Mouse (Mus musculus): ENCODE results near the gene Mif4gd.

Gene Mif4gd

GRCm38 (mm10) chr11:115613138-115613945 lies 573 bp upstream of the Mif4gd start:
- DNase-seq (ENCODE audit: inconsistent ontology term) = peak; percentile 21

GRCm38 (mm10) chr11:115612059-115612409 lies 735 bp downstream of the Mif4gd start:
- peak; percentile 63 for DNase-seq (ENCODE audit: inconsistent ontology term)

GRCm38 (mm10) chr11:115611173-115611572 lies 1.6 kb downstream of the Mif4gd start:
- DNase-seq (ENCODE audit: inconsistent ontology term) = no peak

- DNase-seq (ENCODE audit: inconsistent ontology term) = no peak
Measured at GRCm38 (mm10) chr11:115609576-115609975, 3.2 kb downstream of the Mif4gd start.

DNA sequence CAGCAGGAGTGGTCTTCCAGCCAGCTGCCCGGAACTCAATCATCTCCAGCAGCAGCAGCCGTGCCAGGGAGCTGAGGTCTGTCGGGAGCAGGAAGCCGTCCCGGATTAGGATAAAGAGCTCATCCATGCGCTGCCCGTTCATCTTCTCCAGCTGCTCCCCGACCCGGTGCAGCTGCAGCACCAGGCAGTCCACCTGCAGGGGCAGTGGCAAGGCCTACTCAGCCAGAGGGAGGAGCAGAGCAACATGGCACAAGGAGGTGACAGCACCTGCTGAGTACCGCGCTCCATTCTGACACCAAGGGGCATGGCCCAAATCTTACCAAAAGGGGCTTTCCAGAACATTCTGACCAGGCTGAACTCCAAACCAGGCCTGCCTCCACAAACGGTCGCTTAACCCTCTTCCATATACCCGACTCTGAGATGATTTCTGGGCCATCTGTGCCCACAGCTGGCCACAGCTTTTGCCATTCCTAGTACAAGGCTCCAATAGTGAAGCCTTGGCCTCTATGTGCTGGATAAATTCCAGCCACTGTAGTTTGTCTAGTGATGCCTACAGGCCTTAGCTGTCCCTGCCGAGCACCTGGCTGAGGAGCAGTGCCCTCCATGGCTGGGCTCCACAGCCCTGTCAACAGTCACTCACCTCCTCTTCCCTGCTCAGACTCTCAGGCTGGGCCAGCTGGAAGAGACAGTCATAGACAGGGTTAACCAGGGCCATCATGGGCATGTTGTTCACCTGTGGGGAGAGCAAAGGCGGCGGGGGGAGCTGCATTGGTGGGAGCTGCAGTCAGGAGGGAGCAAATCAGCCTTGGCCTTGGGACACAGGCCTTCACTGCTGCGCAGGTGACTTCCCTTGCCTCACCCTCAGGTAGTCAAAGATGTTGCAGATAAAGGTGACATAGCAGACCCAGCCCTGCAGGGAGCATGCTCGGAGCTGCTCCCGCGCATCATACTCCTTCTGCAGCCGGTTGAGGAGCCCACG lies 4.1 kb downstream of the Mif4gd start:
- peak; percentile 13 for DNase-seq (ENCODE audit: inconsistent ontology term)

DNA sequence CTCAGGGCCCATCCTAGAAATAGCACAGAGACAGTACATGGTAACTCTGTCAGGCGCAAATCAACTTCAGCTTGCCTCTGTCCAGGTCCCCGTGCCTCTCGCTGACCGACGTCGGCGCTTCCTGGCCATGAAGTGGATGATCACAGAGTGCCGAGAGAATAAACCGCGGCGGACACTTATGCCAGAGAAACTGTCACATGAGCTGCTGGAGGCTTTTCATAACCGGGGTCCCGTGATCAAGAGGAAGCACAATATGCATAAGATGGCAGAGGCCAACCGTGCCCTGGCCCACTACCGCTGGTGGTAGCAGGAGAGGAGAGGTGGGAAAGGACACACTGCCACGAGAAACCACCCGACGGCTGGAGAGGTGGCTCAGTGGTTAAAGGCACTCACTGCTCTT lies 6.0 kb downstream of the Mif4gd start:
- DNase-seq (ENCODE audit: inconsistent ontology term) = no peak

- no peak for DNase-seq (ENCODE audit: inconsistent ontology term)
Measured at GRCm38 (mm10) chr11:115604304-115604696, 8.5 kb downstream of the Mif4gd start.

- DNase-seq (ENCODE audit: inconsistent ontology term) = peak; percentile 96
Measured at GRCm38 (mm10) chr11:115603476-115604303, 9.1 kb downstream of the Mif4gd start, which contains the start of the genes Mrps7 and Gga3. Mrps7 (plus strand) TSS chr11:115603925. Gga3 (minus strand) TSS chr11:115604051.

- DNase-seq (ENCODE audit: inconsistent ontology term) = no peak
Measured at GRCm38 (mm10) chr11:115603128-115603475, 9.7 kb downstream of the Mif4gd start.

GRCm38 (mm10) chr11:115601174-115601573 lies 11.6 kb downstream of the Mif4gd start:
- no peak for DNase-seq (ENCODE audit: inconsistent ontology term)

GRCm38 (mm10) chr11:115600743-115601142 lies 12.0 kb downstream of the Mif4gd start:
- no peak for DNase-seq (ENCODE audit: inconsistent ontology term)

DNA sequence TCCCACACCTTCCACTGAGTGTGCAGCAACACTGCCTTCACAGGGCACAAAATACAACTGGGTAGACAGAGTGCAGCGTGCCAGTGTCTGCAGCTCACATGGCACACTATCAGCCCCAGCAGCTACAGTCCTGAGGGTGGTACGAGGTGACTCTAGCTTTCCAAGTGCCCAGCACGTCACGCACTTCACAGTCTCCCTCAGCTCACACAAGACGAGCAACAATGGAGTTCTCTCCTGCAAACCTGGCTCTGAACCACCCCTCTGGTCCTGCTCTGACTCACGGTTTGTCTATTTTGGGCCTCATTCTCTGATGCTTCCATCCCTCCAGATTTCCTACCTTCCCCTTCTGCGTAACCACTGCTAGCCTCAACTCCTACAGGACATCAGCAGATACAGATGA lies 13.0 kb downstream of the Mif4gd start:
- no peak for DNase-seq (ENCODE audit: inconsistent ontology term)

DNA sequence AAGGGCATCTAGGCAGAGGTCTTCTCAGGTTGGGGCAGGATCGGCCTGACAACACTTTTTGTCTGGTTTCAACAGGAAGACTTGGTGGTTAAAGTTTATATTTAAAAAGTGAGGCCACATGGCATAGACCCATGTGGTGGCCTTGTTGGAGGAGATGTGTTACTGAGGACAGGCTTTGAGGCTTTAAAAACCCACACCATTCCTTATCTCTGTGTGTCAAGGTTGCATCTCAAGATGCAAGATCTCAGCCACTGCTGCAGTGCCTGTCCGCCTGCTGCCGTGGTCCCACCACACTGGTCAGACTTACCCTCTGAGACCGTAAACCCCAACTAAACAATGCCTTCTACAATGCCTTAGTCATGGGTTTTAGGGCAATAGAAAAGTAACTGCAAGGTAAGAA lies 14.5 kb downstream of the Mif4gd start:
- no peak for DNase-seq (ENCODE audit: inconsistent ontology term)

DNA sequence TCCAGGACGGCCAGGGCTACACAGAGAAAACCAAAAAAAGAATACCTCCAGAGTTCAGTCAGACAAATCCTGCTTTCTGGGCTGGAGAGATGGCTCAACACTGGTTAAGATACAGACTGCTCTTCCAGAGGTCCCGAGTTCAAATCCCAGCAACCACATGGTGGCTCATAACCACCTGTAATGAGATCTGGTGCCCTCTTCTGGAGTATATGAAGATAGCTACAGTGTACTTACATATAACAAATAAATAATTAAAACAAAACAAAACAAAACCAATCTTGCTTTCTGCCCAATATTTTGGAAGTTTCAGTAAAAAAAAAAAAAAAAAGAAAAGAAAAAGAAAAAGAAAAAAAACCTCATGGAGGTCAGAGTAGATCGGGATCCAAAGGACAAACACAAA lies 17.6 kb downstream of the Mif4gd start:
- no peak for DNase-seq (ENCODE audit: inconsistent ontology term)

GRCm38 (mm10) chr11:115590526-115591075 lies 22.2 kb downstream of the Mif4gd start:
- DNase-seq (ENCODE audit: inconsistent ontology term) = no peak

DNA sequence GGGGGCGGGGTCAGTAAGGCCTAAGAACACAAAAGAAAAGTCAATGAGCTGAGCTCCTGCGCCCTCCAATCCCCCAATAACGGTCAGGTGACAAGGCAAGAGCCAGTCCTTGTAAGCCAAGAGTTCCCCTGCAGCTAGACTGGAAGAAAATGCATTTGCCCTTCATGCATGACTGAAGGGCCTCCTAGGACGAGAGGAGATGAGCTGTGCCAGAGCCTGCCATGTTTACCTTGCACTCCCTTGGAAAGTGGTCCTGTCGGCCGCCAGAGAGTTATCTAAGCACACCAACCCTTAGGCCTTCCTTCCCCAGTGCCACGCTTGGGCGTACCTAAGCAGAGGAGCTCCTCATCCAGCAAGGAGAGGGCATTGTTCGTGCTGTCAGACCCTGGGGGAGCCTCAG lies 24.8 kb downstream of the Mif4gd start:
- DNase-seq (ENCODE audit: inconsistent ontology term) = no peak

- no peak for DNase-seq (ENCODE audit: inconsistent ontology term)
Measured at GRCm38 (mm10) chr11:115586403-115586802, 26.4 kb downstream of the Mif4gd start.

GRCm38 (mm10) chr11:115585573-115586100 lies 27.1 kb downstream of the Mif4gd start:
- DNase-seq (ENCODE audit: inconsistent ontology term) = no peak

DNA sequence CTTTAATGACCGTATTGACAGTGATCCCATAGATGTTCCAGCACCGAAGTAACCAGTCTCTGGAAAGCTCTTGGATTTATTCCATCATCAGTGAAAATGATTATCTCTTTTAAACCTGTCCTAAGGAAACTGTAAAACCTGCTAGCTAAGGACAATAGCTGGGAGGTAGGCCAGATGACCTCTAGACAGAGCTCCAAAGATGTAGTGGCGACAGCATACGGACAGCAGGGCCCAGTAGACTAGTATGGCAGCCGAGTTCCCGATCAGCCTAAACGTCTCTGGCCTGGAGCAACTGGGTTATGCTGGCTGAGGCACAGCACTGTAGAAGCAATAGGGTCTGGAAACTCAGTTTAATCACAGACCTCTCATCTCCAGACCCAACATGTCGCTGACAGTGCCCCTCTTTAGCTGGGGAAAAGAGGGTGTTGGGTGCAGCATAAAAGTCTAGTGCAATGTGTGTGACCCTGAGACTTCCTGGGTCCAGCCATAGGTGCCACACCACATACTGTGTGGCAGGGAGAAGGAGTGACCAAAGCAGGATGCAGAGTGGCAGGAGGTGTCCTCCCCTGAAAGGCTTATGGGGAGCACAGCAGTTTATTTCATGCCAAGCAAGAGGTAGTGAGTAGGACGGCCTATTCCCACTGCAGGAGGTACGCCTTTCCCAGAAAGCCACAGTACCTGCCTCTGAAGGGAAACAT lies 28.2 kb downstream of the Mif4gd start:
- DNase-seq (ENCODE audit: inconsistent ontology term) = no peak

- no peak for DNase-seq (ENCODE audit: inconsistent ontology term)
Measured at GRCm38 (mm10) chr11:115582913-115583606, 29.7 kb downstream of the Mif4gd start.
